Mouse (Mus musculus) brain, embryonic 14.5 days (tissue): ENCODE results near the gene Krt8.

Experiments
- CTCF ChIP-seq: fragments of 200-500 bp; IDR thresholded peaks from 2 replicates; pipeline ENCODE4 v1.5.1; 2012; ENCODE audit warnings: inconsistent platforms, mild to moderate bottlenecking, moderate library complexity, borderline replicate concordance; ENCODE audit not compliant: insufficient read depth, insufficient read length; ENCODE audit errors: extremely low read depth
- POLR2A ChIP-seq: fragments of 200-500 bp; IDR thresholded peaks from 2 replicates; pipeline ENCODE4 v1.6.1; 2012; ENCODE audit warnings: mild to moderate bottlenecking, inconsistent platforms, borderline replicate concordance; ENCODE audit not compliant: poor library complexity, insufficient read depth, insufficient read length, severe bottlenecking; ENCODE audit errors: extremely low read depth

- TF ChIP-seq CTCF (no peak), POLR2A (no peak)
These were observed 40.5 kb upstream of the Krt8 start for GRCm38 (mm10) chr15:102044745-102045144.
